Mouse (Mus musculus): Measurements from ENCODE around the gene Eri2. TPM values are rescaled to one million over a fixed set of nuclear protein-coding genes. Genes with fewer than 3 reads are reported as not detected.
A peak's percentile ranks its signal among the peaks of the same experiment; 100 is the strongest.

Gene Eri2
- 1 to 10 TPM; 7.7 to 8.4 TPM for total RNA-seq (2021)

DNA sequence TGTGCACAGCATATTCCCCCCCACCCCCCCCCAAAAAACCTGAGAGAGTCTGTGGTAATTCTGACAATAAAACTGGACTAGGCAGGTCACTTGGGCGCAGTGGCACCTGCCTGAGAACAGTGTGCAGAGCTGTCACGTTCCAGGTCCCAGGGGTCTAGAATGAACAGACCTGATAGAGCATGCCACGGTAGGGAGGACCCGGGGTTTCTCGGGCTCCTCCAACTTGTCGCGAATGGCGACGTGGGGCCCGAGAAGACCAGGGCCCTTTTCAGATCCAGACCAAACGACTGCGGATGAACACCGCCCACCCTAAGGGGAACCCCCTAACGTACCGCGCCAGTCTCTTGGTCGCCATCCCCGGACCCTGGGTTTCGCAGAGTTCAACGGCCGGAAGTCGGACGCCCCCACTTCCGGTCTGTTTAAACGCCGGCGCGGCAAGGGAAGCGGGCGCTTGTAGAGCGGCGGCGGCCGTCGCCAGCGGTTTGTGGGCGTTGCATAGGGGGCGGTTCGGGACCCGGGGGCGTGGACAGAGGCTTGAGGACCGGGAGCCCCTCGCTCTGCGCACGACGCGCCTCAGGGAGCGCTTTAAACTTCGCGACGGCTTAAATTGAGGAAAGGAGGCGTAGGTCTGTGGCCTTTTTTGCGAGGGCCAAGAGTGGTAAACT, at the start of gene Eri2, which contains the start of gene Rexo5:
Eri2 (minus strand) TSS at position 473 of the 665 bp plus-strand sequence.
Rexo5 (plus strand) TSS at position 421 of the 665 bp plus-strand sequence.
- intact Hi-C loops (cut with DNase I): no loop called here
- peak; percentile 73 to 77 for DNase-seq (ENCODE audit: low spot score in 2 of 2)

DNA sequence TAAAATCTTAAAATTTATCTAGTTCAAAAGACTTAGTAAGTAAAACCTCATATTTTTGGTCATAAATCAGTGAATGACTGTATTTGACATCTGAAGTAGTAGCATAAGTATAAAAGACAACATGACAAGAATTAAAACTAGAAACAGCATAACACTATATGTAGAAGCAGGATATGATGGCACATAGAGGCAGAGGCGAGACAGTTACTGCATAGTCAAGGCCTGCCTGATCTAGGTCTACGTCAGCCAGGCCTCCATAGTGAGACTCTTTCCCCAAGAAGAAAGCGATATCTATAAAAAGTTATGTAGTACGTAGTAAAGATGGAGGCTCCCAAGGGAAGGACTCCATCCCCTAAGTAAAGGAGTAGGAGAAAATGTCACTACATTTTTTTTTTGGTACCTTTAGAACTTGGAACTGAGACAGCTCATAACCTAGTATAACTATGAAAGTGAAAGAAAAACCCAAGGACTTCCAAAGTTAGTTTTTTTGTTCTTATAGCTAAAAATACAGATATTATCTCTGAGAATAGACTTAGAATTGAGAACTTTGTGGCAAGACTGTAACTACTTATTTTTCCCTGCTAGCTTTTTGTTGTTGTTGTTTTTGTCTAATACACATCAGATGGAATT, 48.1 kb upstream of the Eri2 start:
- no peak for DNase-seq (ENCODE audit: low spot score in 2 of 2)
- intact Hi-C loops (cut with DNase I): no loop called here

DNA sequence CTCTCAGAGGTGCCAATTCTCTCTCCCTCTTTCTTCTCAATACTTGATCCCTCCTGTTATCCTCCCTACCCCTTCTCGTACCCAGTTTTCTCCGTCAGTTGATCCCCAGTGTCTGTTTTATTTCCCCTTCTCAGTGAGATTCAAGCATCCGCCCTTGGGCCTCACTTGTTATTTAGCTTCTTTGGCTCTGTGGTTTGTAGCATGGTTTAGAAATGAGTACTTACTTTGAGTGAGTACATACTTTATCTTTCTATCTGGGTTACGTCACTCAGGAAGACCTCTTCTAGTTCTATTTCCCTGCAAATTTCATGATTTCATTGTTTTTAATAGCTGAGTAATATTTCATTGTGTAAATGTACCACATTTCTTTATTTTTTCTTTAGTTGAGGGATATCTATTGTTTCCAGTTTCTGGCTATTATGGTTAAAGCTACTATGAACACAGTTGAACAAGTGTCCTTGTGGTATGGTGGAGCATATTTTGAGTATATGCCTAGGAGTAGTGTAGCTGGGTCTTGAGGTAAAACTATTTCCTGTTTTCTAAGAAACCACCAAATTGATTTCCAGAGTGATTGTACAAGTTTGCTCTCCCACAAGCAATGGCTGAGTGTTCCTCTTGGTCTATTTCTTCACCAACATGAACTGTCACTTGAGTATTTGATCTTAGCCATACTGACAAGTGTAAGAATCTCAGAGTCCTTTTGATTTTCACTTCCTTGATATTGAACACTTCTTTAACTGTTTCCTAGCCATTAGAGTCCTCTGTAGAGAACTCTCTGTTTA, 42.3 kb upstream of the Eri2 start:
- DNase-seq (ENCODE audit: low spot score in 2 of 2): no peak
- intact Hi-C loops (cut with DNase I): no loop called here

DNA sequence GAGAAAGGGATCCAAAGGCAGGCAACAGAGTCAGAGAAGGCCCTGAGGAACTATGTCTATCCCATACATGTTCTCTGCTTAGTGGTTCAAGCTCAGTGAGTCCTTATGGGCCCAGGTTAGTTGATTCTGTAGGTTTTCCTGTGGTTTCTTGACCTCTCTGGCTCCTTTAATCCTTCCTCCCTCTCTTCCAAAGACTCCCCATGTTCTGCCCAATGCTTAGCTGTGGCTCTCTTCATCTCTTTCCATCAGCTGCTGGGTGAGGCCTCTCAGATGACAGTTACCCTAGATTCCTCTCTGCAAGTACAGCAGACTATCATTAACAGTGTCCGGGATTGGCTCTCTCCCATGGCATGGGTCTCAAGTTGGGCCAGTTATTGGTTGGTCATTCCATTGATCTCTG, 41.5 kb upstream of the Eri2 start:
- intact Hi-C loops (cut with DNase I): no loop called here
- DNase-seq (ENCODE audit: low spot score in 2 of 2): no peak

DNA sequence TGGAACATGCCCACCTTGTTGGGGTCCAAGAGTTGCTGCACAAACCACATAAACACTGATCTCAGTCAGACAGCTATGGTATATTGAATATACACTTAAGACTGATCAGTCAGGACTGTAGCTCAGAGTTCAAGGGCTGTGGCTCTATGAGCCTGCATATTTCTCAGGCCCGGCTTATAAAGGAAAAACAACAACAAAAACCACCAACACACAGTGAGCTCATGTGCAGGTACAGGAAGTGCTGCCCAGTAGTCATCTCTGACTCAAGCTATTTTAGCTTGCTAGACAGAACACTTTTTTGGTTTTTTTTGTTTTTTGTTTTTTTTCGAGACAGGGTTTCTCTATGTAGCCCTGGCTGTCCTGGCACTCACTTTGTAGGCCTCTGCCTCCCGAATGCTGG, 14.9 kb upstream of the Eri2 start:
- intact Hi-C loops (cut with DNase I): no loop called here
- DNase-seq (ENCODE audit: low spot score in 2 of 2): no peak

DNA sequence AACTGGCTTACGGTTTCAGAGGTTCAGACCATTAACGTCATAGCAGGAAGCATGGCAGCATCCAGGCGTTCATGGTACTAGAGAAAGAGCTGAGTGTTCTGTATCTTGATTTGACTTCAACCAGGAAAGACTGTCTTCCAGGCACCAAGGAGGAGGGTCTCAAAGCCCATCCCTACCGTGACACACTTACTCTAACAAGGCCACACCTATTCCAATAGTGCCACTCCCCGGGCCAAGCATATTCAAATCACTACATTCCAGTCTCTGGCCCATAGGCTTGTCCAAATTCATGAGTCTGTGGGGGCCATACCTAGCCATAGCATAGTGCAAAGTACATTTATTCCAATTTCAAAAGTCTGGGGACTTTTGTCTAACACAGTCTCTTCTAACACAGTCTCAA, 13.5 kb upstream of the Eri2 start:
- no peak for DNase-seq (ENCODE audit: low spot score in 2 of 2)
- intact Hi-C loops (cut with DNase I): no loop called here

DNA sequence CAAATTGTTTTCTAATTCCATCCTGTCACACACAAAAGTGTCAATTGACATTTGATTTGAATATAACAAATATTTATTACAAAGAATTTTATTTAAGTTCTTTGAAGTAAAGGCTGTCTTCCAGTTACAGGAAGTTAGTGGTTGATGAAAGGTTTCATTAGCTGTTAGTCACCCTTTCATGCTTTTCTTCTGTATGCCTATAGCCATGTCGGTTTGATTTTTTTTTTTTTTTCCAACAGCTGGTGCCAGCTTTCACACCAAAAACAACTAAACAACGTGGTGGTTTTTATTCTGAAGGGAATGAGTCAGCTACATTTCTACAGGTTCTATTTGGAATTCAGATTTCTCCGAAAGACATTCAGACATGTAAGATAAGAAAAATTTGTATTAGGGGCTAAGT, 7.1 kb upstream of the Eri2 start:
- intact Hi-C loops (cut with DNase I): no loop called here
- no peak for DNase-seq (ENCODE audit: low spot score in 2 of 2)

DNA sequence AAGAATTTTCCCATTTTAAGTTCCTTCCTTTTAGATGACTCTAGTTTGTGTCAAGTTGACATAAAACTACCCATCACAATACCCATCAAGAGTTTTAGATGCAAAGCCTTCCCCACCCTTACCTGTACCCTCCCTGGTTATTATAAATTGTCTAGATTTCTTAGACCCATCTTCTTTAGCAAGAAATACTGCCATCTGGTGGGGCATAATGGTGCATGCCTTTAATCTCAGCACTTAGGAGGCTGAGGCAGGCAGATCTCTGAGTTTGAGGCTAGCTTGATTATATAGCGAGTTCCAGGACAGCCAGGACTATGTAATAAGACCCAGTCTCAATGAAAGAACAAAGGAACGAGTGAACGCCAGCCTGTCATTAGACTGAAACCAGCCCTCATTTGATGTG, 6.6 kb upstream of the Eri2 start:
- no peak for DNase-seq (ENCODE audit: low spot score in 2 of 2)
- intact Hi-C loops (cut with DNase I): no loop called here

DNA sequence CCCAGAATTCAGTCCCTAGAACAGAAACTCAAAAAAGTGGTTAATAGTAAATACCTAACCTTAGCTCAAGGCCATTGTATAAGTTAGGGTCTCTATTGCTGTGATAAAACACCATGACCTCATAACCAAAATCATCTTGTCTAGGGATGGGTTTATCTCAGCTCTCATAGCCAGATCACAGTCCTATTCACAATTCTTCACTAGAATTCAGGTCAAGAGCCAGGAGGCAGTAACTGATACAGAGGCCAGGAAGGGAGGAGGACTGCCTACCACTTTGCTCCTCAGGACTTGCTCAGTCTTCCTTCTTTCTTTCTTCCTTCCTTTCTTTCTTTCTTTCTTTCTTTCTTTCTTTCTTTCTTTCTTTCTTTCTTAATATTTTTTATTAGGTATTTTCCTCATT, 1.5 kb upstream of the Eri2 start:
- DNase-seq (ENCODE audit: low spot score in 2 of 2): no peak
- intact Hi-C loops (cut with DNase I): no loop called here

DNA sequence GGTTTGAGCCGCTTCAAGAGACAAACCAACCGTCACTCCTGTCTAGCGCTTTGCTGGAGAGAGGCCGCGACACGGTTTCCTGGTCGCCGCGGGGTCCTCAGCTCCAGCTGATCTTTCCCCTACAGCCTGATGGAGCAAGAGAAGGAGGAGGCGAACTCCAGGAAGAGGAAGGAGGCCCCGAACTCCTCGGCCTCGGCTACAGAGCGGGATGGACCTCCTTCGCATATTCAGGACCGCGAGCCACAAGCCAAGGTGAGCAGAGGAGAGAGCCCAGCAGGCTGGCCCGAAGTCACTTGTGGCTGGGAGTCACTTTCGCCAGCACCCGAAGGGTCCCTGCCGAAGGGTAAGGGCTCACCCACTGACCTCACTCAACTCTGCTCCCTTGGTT, 387 bp upstream of the Eri2 start:
- intact Hi-C loops (cut with DNase I): no loop called here
- no peak for DNase-seq (ENCODE audit: low spot score in 2 of 2)

DNA sequence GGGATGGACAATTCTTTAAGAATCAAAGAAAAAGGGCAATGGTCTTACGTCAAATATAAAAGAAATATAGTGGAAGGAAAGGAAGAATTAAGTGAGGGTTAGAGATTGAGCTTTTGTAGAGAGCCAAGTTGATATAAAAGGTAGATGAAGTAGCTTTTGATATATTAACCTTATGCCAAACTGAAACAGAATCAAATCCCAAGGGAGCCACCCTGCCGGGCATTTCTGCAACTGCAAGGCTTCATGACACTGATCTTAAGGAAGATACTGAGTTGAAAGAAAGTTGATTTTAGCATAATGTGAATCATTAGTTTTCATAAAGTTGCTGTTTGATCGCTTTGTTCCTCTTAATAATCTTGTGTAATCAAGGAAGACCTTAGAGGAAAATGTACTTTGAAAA, 4.8 kb downstream of the Eri2 start:
- DNase-seq (ENCODE audit: low spot score in 2 of 2): no peak
- intact Hi-C loops (cut with DNase I): no loop called here

DNA sequence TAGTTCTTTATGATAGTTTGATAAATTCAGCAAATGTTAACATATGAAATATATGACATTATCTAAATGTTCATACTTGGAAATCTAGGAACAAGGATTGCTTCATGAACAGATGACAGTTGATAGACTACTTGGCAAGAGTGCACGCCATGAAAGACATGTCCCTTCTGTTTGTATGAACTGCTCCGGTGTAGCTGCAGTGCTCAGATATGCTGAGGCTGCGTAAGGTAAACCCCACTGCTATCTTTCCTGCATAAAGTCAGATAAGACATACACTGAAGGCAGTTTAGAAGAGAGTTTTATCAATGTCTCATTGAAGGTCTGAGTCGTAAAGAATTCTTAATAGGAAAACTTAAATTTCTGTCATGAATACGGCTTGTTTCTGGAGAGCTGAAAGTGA, 8.9 kb downstream of the Eri2 start:
- intact Hi-C loops (cut with DNase I): no loop called here
- no peak for DNase-seq (ENCODE audit: low spot score in 2 of 2)

DNA sequence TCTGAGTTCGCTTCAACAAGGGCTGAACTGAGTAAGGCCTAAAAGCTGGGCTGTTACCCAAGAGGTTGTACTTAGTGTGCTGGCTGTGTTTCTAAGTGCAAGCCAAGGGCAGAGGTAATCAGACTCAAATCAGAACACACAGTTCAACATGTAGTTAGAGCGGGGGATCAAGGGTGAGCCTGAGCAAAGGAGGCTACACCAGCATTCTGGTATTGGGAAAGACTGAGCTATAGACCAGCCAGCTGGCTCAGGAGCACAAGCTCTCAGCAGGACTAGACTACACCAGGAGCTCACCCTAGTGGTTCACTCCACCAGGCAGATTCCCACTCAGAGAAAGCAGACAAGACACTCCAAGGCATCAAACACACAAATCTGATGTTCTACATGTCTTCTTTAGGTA, 10.4 kb downstream of the Eri2 start:
- intact Hi-C loops (cut with DNase I): no loop called here
- DNase-seq (ENCODE audit: low spot score in 2 of 2): no peak

DNA sequence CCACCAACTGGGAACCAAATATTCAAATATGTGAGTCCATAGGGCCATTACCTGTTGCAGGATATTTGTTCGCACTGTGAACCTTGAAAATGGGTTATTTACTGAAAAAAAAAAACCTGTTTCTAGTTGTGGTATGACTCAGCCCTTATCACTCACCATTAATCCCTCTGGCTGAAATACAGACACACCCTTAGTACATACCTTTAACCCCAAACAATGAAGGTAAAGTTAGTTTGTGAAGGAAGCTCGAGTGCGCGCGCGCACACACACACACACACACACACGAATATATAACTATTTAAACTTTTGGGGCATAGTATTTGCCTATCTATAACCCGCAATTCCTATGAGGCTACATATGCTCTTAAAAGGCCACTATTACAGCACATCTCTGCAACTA, 24.0 kb downstream of the Eri2 start:
- intact Hi-C loops (cut with DNase I): no loop called here
- no peak for DNase-seq (ENCODE audit: low spot score in 2 of 2)

DNA sequence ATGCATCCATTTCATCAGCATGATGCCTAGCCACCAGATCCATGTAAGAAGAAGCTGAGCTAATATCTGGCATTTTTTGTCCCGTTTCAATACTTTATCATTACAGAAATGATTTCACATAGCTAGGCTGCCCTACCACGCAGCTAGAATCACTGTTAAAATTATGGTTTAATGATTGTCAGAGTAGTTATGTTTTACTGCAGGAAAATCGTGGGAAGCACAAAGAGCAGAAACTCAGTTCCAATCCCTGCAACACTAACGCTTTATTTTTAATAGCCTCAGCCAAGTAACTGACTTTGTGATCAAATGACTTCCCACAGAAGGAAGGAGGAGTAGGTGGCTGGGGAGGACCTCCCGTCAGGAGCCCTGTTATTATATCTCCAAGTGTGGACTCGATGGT, 26.9 kb downstream of the Eri2 start:
- intact Hi-C loops (cut with DNase I): no loop called here
- no peak for DNase-seq (ENCODE audit: low spot score in 2 of 2)

DNA sequence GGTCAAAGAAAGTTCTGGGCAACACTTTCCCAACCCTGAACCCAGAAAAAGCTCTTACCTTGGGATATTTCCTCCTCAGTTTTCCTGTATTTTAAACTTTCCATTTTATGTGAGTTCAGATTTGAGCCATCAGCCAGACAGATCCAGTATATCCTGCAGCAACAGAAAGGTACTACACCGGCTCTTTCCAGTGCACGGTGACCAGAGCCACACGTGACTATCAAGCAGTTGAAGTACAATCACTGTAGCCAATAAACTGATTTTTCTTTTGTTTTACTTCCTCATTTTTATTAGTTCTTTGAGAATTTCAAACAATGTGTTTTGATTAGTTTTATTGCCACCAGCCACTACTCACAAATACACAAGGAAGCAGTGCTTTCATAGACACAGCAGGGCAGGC, 29.5 kb downstream of the Eri2 start:
- intact Hi-C loops (cut with DNase I): no loop called here

DNA sequence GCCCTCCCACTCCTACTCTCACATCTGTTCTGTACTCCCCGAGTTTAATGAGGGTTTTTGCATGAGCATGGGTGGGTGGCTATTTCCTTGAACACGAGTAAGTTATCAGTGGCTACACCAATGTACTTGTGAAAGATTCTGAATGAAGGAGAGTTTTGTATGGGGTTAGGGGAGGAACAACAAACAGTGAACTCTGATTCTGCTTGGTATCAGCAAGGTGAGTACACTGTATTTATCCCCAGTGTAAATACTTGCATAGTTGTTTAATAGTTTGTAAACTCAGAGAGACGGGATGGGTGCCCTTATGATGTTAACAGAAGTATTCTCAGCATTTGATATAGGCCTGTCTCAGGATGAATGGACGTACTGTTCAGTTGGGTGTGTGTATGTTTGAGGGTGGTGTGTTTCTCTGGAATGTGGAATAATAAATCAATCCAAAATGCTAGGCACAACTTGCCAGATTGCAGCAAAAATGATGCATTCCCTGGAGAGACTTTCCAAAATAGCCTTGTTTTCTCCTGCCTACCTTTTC, 31.6 kb downstream of the Eri2 start:
- intact Hi-C loops (cut with DNase I): no loop called here
- DNase-seq (ENCODE audit: low spot score in 2 of 2): no peak

More for the DNA sequence above, 29.5 kb downstream of the Eri2 start:
- DNase-seq (ENCODE audit: low spot score in 2 of 2): no peak

DNA sequence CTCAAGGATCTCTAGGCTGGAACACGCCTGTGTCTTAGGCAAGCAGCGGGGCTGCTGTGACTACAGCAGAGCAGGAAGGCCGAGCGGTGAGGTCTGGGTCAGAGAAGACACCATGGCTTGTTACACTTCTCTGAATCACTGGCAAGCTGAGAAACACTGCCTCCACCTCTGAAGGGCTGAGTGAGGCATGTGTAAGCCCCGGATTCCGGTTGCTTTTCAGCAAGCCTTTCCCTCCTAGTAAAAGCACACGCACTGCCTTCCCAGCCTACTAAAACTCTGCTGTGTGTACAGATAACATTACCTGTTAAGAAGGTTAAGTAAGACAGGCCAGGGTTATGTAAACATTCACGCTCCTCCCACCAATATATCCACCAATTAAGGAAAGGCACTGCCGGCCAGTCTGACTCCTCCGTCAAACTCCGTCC, 33.3 kb downstream of the Eri2 start, which contains the start of gene Acsm3:
Acsm3 (plus strand) TSS at position 397 of the 425 bp plus-strand sequence.
- intact Hi-C loops (cut with DNase I): no loop called here
- no peak for DNase-seq (ENCODE audit: low spot score in 2 of 2)

DNA sequence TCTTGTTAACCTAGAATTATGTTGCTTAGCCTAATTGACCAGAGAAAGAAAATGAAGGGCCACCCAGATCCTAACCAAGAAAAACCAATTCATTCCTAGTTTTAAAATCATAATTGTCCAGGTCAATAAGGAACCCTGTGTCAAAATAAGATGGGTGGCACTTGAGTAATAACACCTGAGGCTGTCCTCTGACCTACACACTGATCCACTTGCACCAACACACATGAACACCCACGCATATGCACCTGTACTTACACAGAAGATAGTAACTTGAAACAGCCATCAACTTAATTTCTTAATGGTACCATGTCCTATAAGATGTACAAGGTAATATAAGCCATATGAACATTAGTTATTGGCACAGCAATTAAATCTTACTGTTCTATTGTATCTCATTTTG, 40.2 kb downstream of the Eri2 start:
- intact Hi-C loops (cut with DNase I): no loop called here
- DNase-seq (ENCODE audit: low spot score in 2 of 2): no peak

DNA sequence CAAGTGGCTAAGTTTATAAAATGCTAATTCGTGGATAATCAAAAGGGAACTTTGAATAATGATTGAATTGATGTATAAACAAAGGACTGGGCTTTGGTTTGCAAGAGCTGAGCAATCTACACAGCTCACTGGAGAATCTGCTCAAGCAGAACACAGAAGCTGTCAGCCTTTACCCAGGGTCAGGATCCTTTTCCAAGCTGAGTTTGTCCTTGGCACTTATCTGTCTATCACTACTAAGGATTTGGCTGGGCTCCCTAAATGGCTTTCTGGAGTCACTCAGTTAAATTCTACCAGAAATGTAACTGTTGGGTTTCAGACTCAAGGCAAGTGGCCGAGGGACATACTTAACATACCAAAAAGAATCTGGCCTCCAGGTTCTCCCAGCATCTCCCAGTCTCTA, 43.9 kb downstream of the Eri2 start:
- DNase-seq (ENCODE audit: low spot score in 2 of 2): no peak
- intact Hi-C loops (cut with DNase I): no loop called here

DNA sequence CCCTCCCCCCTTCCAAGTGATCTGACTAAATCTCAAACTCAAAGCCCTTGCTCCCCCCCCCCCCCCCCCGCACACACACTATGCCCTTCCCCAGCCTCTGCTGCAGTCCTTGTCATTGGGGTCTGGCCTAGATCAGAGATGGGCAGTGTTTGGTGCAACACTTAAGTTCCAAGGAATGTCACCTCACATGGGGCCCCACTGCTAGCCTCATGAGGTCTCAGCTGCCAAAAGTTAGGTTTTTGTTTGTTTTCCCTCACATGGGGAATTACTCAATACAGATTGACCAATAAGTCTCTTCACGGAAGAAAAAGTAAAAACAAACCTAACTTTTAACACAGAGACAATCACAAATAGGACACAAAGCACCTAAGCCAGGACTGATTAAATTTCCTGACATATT, 45.1 kb downstream of the Eri2 start:
- DNase-seq (ENCODE audit: low spot score in 2 of 2): no peak
- intact Hi-C loops (cut with DNase I): no loop called here

All from left cerebral cortex, postnatal 25 days (tissue).